Mouse (Mus musculus) natural killer cell, adult 2 months (primary cell): Measurements from ENCODE around the gene Rnf208.
"Not testable (repeated sequence)": the region's sequence is repeated elsewhere in the genome, so short reads cannot be mapped to it uniquely, and the experiment has no call there.

Source experiments
- DNase-seq, 2 experiments: peaks; one replicate each; pipeline ENCODE4 v3.0.0; 2022; ENCODE audit warnings: low spot score in 2 of 2

Gene Rnf208

GRCm38 (mm10) chr2:25246183-25247072 is 4.4 kb downstream of the Rnf208 start, which contains the start of gene AL732309.1:
AL732309.1 (minus strand) TSS chr2:25246863.
- DNase-seq: no peak

- no peak for DNase-seq
These were observed 10.3 kb downstream of the Rnf208 start for GRCm38 (mm10) chr2:25252331-25252730.

DNA sequence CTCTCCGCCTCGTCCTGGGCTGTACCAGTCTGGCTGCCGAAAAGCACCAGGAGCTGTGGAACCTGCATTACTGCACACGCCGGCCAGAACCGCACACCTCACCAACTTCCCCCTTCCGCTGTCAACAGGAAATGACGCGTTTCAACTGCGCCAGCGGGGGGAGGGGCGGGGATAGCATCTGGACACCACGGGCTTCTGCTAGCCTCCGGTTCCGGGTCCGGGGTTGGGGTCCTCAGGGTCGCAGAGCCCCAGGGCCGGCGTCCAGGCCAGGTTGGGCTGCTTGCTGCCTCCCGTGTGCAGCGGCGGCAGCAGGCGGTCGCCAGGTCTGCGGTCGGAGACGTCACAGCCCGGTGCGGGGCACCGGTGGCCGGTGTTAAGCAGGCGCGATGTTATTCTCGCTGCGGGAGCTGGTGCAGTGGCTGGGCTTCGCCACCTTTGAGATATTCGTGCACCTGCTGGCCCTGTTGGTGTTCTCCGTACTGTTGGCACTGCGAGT is 13.3 kb downstream of the Rnf208 start, which contains the start of gene Tmem203:
Gene Tmem203, plus strand, starts transcription at position 156 of the 496 bp plus-strand sequence.
- peak; percentile 86 to 88 for DNase-seq

DNA sequence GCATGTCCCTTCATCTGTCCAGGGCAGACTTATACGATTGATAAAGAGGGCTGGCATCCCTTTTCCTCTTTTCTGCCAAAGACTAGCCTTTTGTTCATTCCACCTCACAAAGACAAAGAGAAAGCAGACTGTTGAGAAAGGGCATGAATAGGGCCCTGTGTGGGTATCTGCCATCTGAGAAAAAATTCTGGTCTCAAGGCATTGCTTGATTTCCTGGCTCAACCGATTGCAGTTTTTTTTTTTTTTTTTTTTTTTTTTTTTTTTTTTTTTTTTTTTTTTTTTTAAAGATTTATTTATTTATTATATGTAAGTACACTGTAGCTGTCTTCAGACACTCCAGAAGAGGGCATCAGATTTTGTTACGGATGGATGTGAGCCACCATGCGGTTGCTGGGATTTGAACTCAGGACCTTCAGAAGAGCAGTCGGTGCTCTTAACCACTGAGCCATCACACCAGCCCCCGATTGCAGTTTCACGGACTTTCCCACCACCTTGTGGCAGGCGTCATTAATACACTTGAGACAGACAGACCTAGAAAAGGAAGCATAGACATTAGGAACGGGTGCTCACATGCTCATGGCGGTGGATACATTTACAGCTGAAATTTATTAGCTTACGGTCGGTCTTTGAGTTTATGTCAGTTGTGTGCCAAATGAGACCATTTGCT is 14.5 kb downstream of the Rnf208 start:
- peak; percentile 57 to 75 for DNase-seq

DNA sequence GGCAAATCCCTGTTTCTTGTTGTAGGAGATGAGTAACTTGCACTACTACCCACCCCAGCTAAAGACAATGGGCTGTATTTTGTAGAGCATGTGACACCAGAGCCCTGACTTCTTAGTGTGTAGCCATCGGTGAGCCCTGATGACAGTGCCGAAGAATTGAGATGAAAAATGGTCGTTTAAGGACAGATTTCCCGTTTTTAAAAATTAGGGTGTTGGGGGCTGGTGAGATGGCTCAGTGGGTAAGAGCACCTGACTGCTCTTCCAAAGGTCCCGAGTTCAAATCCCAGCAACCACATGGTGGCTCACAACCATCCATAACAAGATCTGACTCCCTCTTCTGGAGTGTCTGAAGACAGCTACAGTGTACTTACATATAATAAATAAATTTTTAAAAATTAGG is 15.2 kb downstream of the Rnf208 start:
- not testable (repeated sequence) for DNase-seq

GRCm38 (mm10) chr2:25258887-25259286 is 16.8 kb downstream of the Rnf208 start:
- DNase-seq: no peak

DNA sequence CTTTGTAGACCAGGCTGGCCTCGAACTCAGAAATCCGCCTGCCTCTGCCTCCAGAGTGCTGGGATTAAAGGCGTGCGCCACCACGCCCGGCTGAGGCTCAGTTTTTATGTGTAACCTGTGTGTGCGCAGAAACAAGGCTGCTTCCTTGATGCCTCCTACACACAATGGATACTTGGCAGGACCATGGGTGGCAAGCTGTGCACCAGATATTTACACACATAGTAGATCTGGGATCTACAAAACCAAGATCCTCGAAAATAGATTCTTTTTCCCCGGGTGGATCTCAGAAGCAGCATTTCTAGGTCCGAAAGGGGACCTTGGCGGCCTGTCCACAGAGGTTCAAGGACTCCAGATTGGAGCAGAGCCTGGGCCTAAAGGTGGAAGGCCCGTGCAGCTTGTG is 19.8 kb downstream of the Rnf208 start:
- no peak for DNase-seq

- DNase-seq: peak; percentile 93 to 94
These were observed 20.3 kb downstream of the Rnf208 start, which contains the start of gene Tprn for GRCm38 (mm10) chr2:25262291-25262767. Tprn (plus strand) TSS chr2:25262618.

DNA sequence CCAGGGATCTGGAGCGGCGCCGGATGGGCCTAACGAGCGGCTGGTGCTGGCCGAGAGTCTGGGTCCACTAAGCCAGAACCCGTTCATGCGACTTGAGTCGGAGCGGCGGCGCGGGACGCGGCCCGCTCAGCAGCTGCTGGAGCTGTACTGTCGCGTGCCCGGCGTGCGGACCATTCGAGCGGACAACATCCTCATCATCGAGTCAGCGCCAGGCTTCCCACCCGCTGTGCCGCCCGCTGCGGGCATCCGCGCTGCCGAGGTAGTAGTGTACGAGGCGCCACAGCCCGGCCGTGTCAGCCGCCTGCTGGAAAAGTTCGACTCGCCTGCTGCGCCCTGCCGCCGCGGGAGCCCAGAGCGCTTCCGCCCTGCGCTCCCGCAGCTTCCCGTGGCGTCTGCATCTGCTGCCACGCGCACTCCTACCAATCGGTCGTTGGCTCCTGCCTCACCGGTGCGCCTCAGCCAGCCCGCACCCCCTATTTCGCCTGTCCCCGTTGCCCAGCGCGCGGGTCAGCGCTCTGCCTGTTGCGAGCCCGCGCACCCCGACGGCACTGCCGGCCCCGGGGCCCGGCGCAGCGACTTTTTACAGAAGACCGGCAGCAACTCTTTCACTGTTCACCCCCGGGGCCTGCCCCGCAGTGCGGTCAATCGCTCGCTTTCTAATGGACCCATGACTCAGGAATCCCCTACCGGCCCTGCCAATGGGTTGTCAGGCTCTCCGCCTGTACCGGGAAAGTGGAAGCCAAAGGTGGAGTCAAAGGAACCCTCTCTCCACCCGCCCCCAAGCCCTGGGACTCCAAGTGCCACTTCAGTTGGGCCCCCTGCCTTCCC is 21.0 kb downstream of the Rnf208 start:
- peak in 1 of 2 experiments; percentile 49 for DNase-seq

DNA sequence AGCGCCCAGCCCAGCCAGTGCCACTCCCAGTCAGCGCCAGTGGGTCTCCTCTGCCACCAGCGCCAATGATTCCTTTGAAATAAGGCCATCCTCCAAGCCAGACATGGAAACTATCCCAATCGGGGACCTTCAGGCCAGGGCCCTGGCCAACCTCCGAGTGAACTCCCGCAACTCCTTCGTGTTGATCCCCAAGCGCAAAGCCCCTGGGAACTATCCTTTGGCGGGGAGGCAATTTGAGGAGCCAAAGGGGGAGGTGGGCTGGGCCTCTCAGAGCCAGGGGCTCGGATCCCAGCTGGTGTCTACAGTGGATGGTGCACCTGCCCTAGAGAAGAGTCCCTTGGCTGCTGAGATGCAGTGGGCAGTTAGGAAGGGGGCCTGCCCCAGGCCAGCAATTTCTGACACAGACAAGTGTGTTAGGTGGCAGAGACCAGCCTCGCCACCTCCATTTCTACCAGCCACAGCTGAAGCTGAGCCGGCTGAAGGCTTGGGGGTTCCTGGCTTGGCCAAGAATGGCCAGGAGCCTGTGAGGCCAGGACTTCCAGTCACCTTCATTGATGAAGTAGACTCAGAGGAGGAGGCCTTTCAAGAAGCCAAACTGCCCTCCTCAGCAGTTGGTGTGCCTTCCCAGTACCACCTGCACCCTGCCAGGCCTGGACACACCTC is 21.7 kb downstream of the Rnf208 start:
- DNase-seq: no peak

DNA sequence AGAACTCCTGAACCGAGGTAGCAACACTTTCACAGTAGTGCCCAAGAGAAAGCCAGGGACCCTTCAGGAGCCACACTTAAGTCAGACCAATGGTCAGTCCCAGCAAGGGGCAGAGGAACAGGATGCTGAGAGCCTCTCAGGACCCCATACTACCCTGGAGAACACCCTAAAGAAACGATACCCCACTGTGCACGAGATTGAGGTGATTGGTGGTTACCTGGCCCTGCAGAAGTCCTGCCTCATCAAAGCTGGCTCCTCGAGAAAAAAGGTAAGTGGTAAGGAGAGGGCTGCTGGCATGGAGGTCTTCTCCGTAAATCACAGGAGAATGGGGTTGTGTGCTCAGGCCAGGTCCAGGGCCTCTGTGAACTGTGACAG is 22.2 kb downstream of the Rnf208 start:
- DNase-seq: no peak

DNA sequence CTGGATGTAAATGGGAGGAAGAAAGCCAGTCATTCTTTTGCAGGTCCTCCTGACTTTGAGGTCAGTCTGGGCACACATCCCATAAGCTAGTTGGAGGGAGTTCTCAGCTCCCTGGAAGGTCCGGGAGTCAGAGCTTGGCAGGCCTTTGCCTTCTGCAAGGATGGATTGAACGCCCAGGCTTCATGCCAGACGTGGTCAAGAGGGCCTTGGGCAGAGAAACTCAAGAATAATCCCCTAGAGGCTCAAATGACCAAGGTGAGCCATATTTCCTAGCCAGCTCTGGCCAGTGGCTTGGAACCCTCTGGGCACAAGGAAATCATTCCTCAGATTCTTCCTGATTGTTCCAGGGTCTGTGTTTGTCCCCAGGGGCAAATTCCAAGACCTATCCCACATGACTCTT is 22.8 kb downstream of the Rnf208 start:
- DNase-seq: no peak

GRCm38 (mm10) chr2:25265897-25266656 is 24.0 kb downstream of the Rnf208 start:
- DNase-seq: no peak

- no peak for DNase-seq
These were observed 24.7 kb downstream of the Rnf208 start for GRCm38 (mm10) chr2:25266720-25267119.

DNA sequence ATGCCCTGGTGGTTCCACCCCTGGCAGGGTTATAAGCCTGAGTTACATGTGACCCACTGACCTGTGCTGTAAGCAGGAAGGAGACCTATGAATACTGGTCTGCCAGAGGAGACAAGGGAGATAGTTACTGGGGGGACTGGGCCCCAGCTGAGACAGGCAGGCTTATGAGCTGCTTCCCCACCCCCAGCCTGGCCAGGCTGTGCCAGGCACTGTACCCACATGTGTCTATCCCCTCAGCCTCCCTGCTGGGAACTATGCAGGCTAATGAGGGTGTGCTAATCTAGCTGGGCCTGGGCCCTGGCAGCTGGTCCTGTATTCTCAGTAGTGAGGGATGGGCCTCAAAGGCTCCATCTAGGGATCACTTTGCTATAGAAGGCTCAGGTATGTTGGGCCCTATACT is 25.2 kb downstream of the Rnf208 start:
- DNase-seq: no peak

GRCm38 (mm10) chr2:25267746-25268309 is 25.8 kb downstream of the Rnf208 start:
- DNase-seq: no peak

DNA sequence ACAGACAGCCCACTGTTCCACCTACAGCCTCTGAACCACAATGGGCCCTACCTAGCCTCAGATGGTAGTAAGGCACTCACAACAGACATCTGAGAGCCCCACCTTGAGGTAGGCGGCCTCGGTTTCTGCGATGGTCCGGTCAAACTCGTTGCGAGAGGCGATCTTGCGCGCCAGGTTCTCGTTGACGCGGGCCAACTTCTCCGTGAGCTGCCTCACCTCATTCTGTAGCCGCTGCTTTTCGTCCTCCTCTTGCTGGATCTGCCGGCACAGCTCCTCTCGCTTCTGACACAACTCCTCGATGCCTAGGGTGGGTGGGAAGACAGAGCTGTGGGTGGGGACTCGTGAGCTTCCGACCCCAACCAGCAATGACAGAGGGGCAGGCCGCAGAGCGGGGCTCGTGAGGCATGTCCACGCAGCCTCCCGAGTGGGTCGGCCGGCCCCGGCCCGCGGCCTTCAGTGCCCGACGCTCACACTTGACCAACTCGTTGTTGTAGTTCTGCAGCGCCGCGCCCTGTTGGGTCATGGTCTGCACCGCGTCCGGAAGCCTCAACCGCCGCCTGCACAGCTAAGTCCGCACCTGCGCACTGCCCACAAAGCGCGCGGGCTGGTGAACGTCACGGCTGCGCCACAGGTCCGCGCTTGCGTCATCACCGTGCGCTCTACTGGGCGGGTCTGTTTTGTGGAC is 29.9 kb downstream of the Rnf208 start, which contains the start of the genes Ssna1 and Anapc2:
Gene Ssna1, minus strand, starts transcription at position 612 of the 685 bp plus-strand sequence.
Gene Anapc2, plus strand, starts transcription at position 652 of the 685 bp plus-strand sequence.
- peak; percentile 96 to 97 for DNase-seq

- no peak for DNase-seq
These were observed 30.5 kb downstream of the Rnf208 start for GRCm38 (mm10) chr2:25272515-25272914.

DNA sequence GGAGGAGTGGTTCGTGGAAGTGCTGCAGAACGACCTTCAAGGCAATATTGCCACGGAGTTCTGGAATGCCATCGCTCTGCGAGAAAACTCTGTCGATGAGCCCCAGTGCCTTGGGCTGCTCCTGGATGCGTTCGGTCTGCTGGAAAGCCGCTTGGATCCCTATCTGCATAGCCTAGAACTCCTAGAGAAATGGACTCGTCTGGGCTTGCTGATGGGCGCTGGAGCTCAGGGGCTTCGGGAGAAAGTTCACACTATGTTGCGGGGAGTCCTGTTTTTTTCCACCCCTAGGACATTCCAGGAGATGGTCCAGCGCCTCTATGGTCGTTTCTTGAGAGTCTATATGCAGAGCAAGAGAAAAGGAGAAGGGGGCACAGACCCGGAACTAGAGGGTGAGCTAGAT is 31.0 kb downstream of the Rnf208 start:
- no peak for DNase-seq
